Mouse (Mus musculus) spleen, postnatal 36 days (tissue): ENCODE data around the gene Tnpo3.

Source experiments
- DNase-seq, 2 experiments: peaks; one replicate each; pipeline ENCODE4 v3.0.0; 2022; ENCODE audit warnings: low spot score in 2 of 2, mixed read lengths in 1 of 2

The Tnpo3 gene

DNA sequence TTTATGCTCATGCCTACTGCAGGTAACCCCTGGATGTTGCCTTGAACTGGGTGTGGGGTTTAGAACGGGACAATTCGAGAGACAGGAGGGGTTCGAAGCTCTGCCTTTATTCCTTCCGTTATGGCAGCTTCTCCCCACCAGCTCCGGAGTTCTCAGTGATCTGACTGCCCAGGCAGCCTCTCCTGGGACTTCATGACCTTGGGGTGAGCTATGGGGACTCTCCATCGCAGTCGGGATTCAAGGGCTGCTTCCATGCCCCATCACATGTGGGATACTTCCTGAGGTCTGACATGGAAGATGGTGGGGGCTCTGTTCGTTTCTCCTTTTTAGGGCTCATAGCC, 81.6 kb downstream of the Tnpo3 start:
- no peak for DNase-seq

GRCm38 (mm10) chr6:29527361-29528164, 82.1 kb downstream of the Tnpo3 start:
- DNase-seq: peak; percentile 65 to 69

GRCm38 (mm10) chr6:29526281-29527251, 83.1 kb downstream of the Tnpo3 start, which contains the start of gene Irf5:
Gene Irf5, plus strand, starts transcription at chr6:29526625.
- peak; percentile 67 to 72 for DNase-seq

- no peak for DNase-seq
Measured at GRCm38 (mm10) chr6:29525256-29525655, 84.4 kb downstream of the Tnpo3 start.

DNA sequence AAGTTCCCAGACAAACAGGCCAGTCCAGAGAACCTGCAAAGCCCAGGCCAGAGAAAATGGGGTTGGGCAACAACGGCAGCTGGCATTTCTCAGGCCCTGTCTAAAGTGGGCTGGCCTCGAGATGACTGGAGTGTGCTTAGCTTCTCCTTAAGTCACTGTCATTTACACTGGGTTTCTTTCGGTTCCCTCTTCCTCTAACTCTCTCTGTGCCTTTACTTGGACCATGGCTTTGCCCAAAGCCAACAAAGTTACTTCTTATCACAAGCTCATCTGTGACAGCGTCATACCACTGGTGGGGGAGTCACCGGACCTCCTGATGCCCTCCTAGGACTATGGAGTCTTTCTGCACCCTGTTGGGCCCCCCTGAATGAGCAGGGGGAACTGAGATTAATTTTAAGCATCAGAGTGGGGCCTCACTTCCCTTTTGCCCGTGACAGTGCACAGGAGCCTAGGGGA, 85.6 kb downstream of the Tnpo3 start:
- DNase-seq: peak; percentile 66 to 71

- DNase-seq: peak; percentile 70
Measured at GRCm38 (mm10) chr6:29523301-29524033, 86.2 kb downstream of the Tnpo3 start.

- no peak for DNase-seq
Measured at GRCm38 (mm10) chr6:29522626-29523300, 86.9 kb downstream of the Tnpo3 start.

- DNase-seq: peak; percentile 80 to 86
Measured at GRCm38 (mm10) chr6:29517139-29517538, 92.5 kb downstream of the Tnpo3 start.

- DNase-seq: peak in 1 of 2 experiments; percentile 44
Measured at GRCm38 (mm10) chr6:29513284-29513683, 96.4 kb downstream of the Tnpo3 start.

DNA sequence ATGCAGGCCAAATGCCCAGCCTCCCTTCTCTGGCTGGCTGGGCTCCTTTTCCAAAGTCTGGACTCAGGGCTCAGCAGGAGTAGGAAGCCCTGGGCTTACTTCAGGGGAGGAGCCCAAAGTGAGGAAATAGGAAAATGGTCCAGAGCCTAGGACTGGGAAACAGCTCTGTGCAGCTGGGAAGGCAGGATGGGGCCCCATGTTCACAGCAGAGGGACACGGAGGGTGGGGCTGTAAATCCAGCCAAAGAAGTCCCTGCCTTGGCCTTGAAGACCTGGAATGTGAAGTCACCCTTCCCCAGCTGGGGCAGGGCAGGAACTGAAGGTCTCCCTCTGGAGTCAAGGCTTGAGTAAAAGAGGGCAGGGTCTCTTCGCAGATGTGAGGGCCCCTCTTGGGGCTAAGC, 100.6 kb downstream of the Tnpo3 start:
- DNase-seq: no peak

- no peak for DNase-seq
Measured at GRCm38 (mm10) chr6:29507447-29508309, 102.0 kb downstream of the Tnpo3 start, which contains the start of gene Kcp. Gene Kcp, minus strand, starts transcription at chr6:29507952.

- DNase-seq: no peak
Measured at GRCm38 (mm10) chr6:29506834-29507233, 102.9 kb downstream of the Tnpo3 start.

GRCm38 (mm10) chr6:29505493-29505892, 104.2 kb downstream of the Tnpo3 start:
- no peak for DNase-seq

DNA sequence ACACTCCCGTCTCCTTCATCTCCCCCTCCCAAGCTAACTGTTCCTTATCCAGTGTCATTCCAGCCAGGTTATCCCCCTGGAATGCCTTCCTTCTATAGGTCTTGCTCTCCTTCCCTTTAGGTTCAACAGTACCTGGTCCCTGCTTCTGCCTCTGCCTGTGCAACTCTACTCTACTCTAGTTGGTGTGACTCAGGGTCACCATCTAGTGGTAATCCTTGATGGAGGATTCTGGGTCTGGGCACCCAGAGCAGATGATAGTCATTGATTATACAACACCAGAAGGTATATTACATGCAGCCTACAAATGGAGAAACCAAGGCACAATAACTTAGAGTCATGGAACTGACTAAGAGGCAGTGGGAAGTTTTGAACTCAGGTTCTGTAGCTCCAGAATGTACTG, 108.1 kb downstream of the Tnpo3 start:
- no peak for DNase-seq

DNA sequence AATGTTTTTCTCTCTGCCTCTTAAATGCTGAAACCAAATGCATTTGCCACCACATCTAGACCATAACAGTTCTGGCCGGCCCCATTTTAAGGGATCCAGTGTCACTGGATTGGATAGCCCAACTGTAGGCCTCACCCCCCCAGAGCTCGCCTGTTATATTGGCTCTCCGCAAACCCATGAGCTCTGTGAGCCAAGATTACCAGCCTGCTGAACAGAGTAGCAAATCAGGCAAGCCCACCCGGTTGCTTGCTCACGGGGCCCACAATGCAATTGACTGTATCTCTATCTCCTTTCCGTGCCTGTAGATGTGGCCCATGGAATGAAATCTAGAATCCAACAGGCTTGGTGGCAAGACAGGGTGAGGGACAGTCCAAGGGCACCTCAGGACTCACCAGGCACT, 108.9 kb downstream of the Tnpo3 start:
- no peak for DNase-seq

- no peak for DNase-seq
Measured at GRCm38 (mm10) chr6:29500177-29500576, 109.5 kb downstream of the Tnpo3 start.

- no peak for DNase-seq
Measured at GRCm38 (mm10) chr6:29497791-29498190, 111.9 kb downstream of the Tnpo3 start.

GRCm38 (mm10) chr6:29496270-29496669, 113.4 kb downstream of the Tnpo3 start:
- DNase-seq: no peak

DNA sequence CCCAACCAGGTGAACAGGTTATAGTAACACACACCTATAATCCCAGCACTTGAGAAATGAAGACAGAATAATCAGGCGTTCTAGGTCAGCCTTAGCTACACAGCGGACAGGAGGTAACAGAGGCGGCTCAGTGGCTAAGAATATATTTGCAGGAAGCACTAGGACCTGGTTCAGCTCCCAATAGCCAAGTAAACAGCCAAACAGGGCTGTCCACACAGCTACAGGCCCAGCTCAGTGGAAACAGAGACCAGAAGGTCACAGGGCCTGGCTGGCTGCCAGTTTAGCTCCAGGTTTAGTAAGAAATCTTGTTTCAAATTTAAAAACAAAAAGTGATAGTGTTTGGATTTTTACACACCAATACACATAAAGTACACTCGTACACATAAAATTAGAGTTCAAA, 115.6 kb downstream of the Tnpo3 start:
- DNase-seq: no peak
